Mouse (Mus musculus) neural tube, embryonic 11.5 days (tissue): ENCODE measurements around the gene Gde1. TPM values are rescaled to one million over a fixed set of nuclear protein-coding genes. Genes with fewer than 3 reads are reported as not detected.

Experiments
- ATAC-seq: fragments of 200-750 bp; cut with Nextera tagmentation; 2 replicates; pipeline ENCODE4 v1.8.0; 2017; ENCODE audit warnings: moderate number of reproducible peaks, mild to moderate bottlenecking, moderate TSS enrichment, moderate library complexity; ENCODE audit not compliant: insufficient read depth, low FRiP score, low TSS enrichment
- DNase-seq: peaks from one replicate; pipeline ENCODE4 v3.0.0-alpha.2; 2015; ENCODE audit warnings: low spot score
- H3K27ac ChIP-seq: fragments of 300-500 bp; sonication (generic); 2 replicates; pipeline ENCODE4 v1.5.1; 2014; ENCODE audit warnings: low read depth, mild to moderate bottlenecking, low read length
- H3K27me3 ChIP-seq: fragments of 300-500 bp; sonication (generic); 2 replicates; pipeline ENCODE4 v1.6.1; 2014; ENCODE audit warnings: mild to moderate bottlenecking, low read length, mixed read lengths; ENCODE audit not compliant: control insufficient read depth, insufficient read depth
- H3K36me3 ChIP-seq: fragments of 300-500 bp; sonication (generic); 2 replicates; pipeline ENCODE4 v1.6.1; 2014; ENCODE audit warnings: mild to moderate bottlenecking, low read length, moderate library complexity, mixed read lengths; ENCODE audit not compliant: control insufficient read depth, insufficient read depth
- H3K4me1 ChIP-seq: fragments of 300-500 bp; sonication (generic); 2 replicates; pipeline ENCODE4 v1.6.1; 2014; ENCODE audit warnings: low read length, mixed read lengths; ENCODE audit not compliant: control insufficient read depth, insufficient read depth
- H3K4me2 ChIP-seq: fragments of 300-500 bp; sonication (generic); 2 replicates; pipeline ENCODE4 v1.6.1; 2014; ENCODE audit warnings: low read depth, mild to moderate bottlenecking, moderate library complexity
- H3K4me3 ChIP-seq: fragments of 300-500 bp; sonication (generic); 2 replicates; pipeline ENCODE4 v1.5.1; 2014; ENCODE audit warnings: low read depth, low read length
- H3K9ac ChIP-seq: fragments of 300-500 bp; sonication (generic); 2 replicates; pipeline ENCODE4 v1.6.1; 2014; ENCODE audit warnings: mild to moderate bottlenecking, low read length
- H3K9me3 ChIP-seq: fragments of 300-500 bp; sonication (generic); 2 replicates; pipeline ENCODE4 v1.6.1; 2016; ENCODE audit warnings: low read length; ENCODE audit not compliant: control insufficient read depth
- WGBS: fragments of 180-500 bp; shearing (Covaris S2); extraction: QIAGEN DNeasy Blood & Tissue Kit; methylation state at CpG from one replicate; pipeline ENCODE4 v1.1.7; 2014; 5-methylcytosine and 5-hydroxymethylcytosine counted together
- polyA plus RNA-seq: library from polyadenylated mRNA; unstranded; fragments of >200 nt; fragmentation: Nextera tagmentation; extraction: Ambion mirVana; gene quantifications from 2 replicates; pipeline ENCODE4 v1.2.1, GENCODE M21; 2014

The Gde1 gene
- 109 and 114 TPM in 2 replicates for polyA plus RNA-seq

DNA sequence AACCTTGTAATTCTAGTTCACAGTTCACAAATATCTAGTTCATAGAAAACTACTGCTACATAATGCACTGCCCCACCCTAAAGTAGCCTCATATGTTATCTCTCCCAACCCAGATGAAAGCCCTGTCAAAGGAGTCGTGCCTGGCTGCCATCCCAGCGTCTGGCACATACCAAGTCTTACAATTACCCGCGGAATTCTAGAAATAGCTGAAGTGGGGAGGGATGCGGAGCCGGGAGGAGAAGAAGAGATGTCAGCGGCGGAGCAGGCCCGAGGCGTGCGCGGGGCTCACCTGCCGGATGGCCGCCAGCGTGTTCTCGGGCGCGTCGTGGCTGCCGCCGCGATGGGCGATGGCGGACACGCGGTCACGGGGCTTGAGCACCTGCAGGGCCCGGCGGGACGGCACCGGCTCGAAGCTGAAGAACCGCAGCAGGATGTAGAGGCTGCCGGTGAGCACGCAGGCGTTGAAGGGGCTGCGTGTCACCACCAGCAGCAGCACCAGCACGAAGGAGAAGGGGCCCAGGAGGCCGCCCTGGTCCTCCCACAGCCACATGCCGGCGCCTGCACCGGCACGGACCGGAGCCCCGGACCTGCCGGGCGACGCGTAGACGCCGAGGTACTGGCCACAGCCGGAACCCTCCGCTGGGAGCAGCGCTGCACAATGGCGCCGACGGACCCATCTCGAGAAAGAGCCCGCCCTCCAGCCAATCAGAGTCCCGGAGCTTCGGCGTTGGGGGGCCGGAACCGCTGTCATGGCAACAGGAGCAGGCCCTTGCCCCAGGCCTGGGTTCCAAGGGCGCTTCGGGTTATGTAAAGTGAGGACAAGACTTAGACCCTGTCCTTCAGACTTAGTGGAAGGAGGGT, at the start of gene Gde1:
Gene Gde1 (minus strand): TSS at position 678 of the 861 bp plus-strand sequence.
- Histone ChIP-seq H3K27ac (peak within 1 kb of the TSS; percentile 72), H3K9me3 (no peaks in the 10 kb centered on the region), H3K4me1 (peaks cover 11% of the 10 kb centered on the region), H3K9ac (peak within 1 kb of the TSS; percentile 93), H3K36me3 (no peaks in the 10 kb centered on the region), H3K4me3 (peak within 1 kb of the TSS; percentile 88), H3K27me3 (no peaks in the 10 kb centered on the region), H3K4me2 (peak within 1 kb of the TSS; percentile 75)
- peak; percentile 96 for ATAC-seq
- peak; percentile 93 for DNase-seq
- WGBS = under 1% methylated on average over 63 of the region's 66 CpGs

DNA sequence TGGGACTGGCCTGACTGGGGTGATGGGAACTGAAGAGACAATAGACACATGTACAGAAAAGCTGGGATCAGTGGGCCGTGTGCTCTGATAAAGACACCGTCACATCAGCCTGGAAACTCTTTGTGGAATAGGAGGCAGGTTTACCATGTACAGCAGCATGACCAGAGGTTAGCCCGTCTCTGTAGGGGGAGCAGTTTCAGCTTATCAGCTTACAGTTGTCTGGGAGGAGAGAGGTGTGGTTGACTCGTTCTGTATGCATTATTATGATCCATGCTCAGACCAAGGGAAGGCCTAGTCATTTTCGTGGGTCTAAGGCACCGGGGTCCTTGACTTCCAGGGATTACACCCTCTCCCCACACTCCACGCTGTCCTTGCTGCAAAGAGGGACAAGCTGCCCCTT, 46.0 kb upstream of the Gde1 start:
- DNase-seq (no peak), ATAC-seq (no peak)
- Histone ChIP-seq H3K4me2 (no peak overlapping the region), H3K4me3 (no peak overlapping the region), H3K9me3 (no peaks in the 10 kb centered on the region), H3K27ac (no peak overlapping the region), H3K4me1 (no peaks in the 10 kb centered on the region), H3K27me3 (no peaks in the 10 kb centered on the region), H3K36me3 (peaks cover 16% of the 10 kb centered on the region), H3K9ac (no peak overlapping the region)
- WGBS = 90% methylated on average over 7 of the region's 7 CpGs

DNA sequence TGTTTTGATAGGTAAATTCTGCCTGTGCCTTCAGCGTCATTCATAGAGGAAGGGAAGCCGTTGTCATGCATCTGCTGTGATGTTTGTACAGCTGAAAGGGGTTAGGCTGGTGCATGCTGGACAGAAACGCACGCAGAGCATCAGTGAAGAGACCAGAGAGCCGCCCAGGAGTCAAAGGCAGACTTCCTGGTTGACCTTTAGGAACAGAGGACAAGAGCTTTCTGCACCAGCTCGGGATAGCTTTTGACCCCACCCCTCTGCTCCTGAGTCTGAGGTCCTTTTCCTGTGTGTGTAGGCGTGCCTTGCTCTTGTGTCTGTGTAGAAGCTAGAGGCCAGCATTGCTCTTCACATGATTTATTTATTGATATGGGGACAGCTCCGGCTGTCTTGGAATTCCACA, 44.1 kb upstream of the Gde1 start:
- DNase-seq = no peak
- no peak overlapping the region for H3K27ac ChIP-seq
- H3K9me3 ChIP-seq = no peaks in the 10 kb centered on the region
- H3K4me3 ChIP-seq = no peak overlapping the region
- H3K4me2 ChIP-seq = no peak overlapping the region
- WGBS = 68% methylated on average over 8 of the region's 8 CpGs
- no peak overlapping the region for H3K9ac ChIP-seq
- no peaks in the 10 kb centered on the region for H3K4me1 ChIP-seq
- no peaks in the 10 kb centered on the region for H3K27me3 ChIP-seq
- peaks cover 16% of the 10 kb centered on the region for H3K36me3 ChIP-seq
- ATAC-seq = no peak

DNA sequence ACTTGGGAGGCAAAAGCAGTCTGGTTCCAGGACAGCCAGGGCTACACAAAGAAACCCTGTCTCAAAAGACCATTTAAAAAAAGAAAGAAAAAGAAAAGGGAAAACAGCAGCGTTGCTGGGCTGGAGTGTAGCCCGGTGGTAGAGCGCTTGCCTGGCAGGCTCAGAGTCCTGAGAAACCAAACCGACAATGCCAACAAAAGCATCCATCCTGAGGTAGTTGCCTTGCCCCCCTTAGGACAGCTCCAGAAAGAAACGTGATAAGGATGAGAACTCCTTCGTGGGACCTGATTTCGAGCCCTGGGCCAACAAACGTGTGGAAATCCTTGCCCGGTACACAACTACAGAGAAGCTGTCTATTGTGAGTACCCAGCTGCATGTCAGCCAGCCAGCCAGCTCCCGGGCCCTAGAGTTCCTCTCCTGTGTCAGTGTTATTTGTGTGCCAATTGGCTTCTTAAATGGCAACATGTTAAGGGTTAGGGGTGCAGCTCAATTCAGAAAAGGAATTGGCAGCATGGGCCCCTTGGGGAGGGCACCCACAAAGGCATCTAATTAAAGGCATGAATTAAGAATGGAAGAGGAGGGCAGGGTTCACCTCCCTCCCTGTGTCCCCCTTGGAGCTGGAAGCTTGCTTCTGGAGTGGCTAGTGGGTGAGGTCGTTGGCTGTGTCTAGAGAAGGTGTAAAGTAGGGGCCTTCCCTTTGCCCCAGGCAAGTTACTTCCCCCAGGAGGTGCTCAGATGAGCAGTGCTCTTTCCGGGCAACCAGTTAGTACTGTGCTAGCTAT, 42.5 kb upstream of the Gde1 start:
- Histone ChIP-seq H3K9ac (no peak overlapping the region), H3K9me3 (no peaks in the 10 kb centered on the region), H3K36me3 (peaks cover 14% of the 10 kb centered on the region), H3K4me2 (no peak overlapping the region), H3K4me1 (no peaks in the 10 kb centered on the region), H3K27ac (no peak overlapping the region), H3K27me3 (no peaks in the 10 kb centered on the region), H3K4me3 (no peak overlapping the region)
- ATAC-seq (no peak), DNase-seq (no peak)
- WGBS = 92% methylated on average over 12 of the region's 12 CpGs

DNA sequence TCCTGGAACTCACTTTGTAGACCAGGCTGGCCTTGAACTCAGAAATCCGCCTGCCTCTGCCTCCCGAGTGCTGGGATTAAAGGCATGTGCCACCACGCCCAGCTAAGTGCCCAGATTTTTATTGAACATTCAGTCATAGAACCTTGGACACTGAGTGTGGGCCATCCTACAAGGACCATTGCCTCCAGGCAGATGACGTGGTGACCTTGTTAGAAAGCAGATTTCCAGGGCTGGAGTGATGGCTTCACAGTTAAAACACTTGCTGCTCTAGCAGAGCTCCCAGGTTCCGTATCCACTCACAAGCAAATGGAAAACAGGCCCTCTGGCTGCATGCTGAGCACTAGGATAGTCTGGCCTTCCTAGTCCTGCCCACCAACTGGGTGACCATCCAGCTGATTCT, 39.2 kb upstream of the Gde1 start:
- ATAC-seq = no peak
- 86% methylated on average over 5 of the region's 5 CpGs for WGBS
- H3K4me3 ChIP-seq = no peak overlapping the region
- no peak overlapping the region for H3K27ac ChIP-seq
- no peak for DNase-seq
- no peaks in the 10 kb centered on the region for H3K9me3 ChIP-seq
- H3K27me3 ChIP-seq = no peaks in the 10 kb centered on the region
- peaks cover 10% of the 10 kb centered on the region for H3K36me3 ChIP-seq
- H3K4me2 ChIP-seq = no peak overlapping the region
- H3K4me1 ChIP-seq = no peaks in the 10 kb centered on the region; the same call in 1 of the 2 replicates
- H3K9ac ChIP-seq = no peak overlapping the region

DNA sequence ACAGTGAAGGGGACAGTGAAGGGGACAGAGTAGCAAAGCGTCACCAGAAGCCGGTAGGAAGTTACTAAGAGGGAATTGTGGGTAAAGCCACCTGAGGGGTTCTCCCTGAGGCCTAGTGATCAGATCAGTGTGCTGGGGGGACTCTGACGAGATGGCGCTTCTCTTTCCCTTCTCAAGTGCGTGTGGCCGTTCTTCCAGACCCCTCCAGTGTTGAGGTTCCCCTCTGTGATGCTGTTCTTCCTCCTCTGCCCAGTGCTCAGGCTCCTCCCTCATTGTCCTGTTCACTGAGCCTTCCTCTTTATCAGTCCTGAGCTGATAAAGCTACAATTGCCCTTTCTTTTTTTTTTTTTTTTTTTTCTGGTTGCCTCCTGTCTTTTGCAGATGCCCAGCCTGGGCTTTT, 36.7 kb upstream of the Gde1 start:
- H3K27ac ChIP-seq = no peak overlapping the region
- no peaks in the 10 kb centered on the region; the same call in 1 of the 2 replicates for H3K4me1 ChIP-seq
- no peak overlapping the region for H3K4me2 ChIP-seq
- no peak overlapping the region for H3K9ac ChIP-seq
- no peaks in the 10 kb centered on the region for H3K27me3 ChIP-seq
- 83% methylated on average over 6 of the region's 6 CpGs for WGBS
- no peaks in the 10 kb centered on the region for H3K9me3 ChIP-seq
- ATAC-seq (no peak), DNase-seq (no peak)
- H3K36me3 ChIP-seq = peaks cover 5% of the 10 kb centered on the region
- no peak overlapping the region for H3K4me3 ChIP-seq

DNA sequence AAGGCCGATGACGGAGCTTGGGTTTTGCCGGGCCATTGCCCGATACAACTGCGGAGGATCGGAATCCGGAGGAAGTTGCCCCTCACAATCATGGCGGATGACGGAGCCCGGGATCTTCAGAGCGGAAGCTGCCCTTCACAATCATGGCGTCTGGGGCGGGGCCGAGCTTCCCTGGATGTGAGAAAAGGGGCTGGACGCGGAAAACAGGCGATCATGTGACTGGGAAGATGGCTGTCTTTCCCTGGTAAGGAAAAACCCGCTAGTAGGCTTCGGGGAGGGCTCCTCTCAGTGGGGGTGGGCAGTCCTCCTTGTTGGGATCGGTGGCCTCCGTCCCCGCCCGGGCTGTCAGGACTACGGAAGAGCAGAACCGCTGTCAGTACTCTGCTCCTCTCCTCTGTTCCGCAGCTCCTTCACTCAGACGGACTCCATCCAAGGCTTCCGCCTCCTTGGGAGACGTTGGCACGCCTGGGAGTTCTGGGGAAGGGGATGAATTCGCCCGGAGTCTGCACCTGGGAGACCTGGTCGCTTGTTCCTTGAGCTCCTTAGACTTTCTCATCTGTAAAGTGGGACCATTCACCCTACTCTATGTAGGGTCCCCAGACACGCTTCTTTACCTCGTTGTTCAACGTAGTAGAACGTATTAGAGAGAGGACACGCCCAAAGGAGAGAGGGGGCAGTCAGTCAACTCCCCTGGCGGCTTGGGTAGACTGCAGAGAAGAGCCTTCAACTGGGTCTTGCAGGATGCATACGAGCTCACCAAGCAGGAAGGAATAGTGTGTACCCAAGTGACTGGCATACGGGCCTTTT, 35.2 kb upstream of the Gde1 start:
- DNase-seq = peak; percentile 98
- peak; percentile 93 for ATAC-seq
- 0 out of 2 replicates have a peak overlapping the region, but pooled peaks have one; percentile 60 for H3K27ac ChIP-seq
- WGBS = 3% methylated on average over 41 of the region's 41 CpGs
- H3K4me1 ChIP-seq = no peaks in the 10 kb centered on the region; the same call in 1 of the 2 replicates
- H3K4me3 ChIP-seq = peak overlapping the region; percentile 72
- peak overlapping the region; percentile 73 for H3K4me2 ChIP-seq
- no peaks in the 10 kb centered on the region for H3K27me3 ChIP-seq
- peak overlapping the region; percentile 63 for H3K9ac ChIP-seq
- H3K9me3 ChIP-seq = no peaks in the 10 kb centered on the region
- H3K36me3 ChIP-seq = peaks cover 5% of the 10 kb centered on the region; the same call in 1 of the 2 replicates

DNA sequence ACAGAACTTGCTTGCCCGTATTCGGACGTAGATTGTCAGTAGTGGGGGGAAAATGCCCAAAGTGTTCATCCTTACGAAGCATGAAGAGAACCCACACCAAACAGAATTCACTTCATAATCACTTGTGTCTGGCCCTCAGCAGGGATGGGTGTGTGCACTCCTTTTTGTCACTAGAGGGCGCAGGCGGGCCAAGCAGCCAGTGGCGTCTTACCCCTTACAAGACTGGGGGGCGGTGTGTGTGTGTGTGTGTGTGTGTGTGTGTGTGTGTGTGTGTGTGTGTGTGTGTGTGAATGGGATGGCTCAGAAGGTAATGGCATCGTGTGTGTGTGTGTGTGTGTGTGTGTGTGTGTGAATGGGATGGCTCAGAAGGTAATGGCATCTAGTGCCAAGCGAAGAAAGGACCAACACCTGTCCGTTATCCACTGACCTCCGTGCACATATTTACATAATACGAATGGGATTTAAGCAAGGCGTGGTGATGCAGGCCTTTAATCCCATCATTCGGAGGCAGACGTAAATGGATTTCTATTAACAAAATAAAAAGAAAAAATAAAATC, 34.5 kb upstream of the Gde1 start, which contains the start of gene Vps35l:
Gene Vps35l (plus strand): TSS at position 252 of the 557 bp plus-strand sequence.
- peaks cover 5% of the 10 kb centered on the region; the same call in 1 of the 2 replicates for H3K36me3 ChIP-seq
- H3K27ac ChIP-seq = 0 out of 2 replicates have a peak within 1 kb of the TSS, but pooled peaks have one; percentile 60
- H3K9me3 ChIP-seq = no peaks in the 10 kb centered on the region
- DNase-seq = peak; percentile 85
- ATAC-seq = peak; percentile 87
- H3K4me3 ChIP-seq = peak within 1 kb of the TSS; percentile 72
- no peaks in the 10 kb centered on the region for H3K27me3 ChIP-seq
- WGBS = 2% methylated on average over 16 of the region's 16 CpGs
- H3K4me2 ChIP-seq = peak within 1 kb of the TSS; percentile 73
- H3K4me1 ChIP-seq = no peaks in the 10 kb centered on the region; the same call in 1 of the 2 replicates
- peak within 1 kb of the TSS; percentile 63 for H3K9ac ChIP-seq
